Mouse (Mus musculus): Measurements from ENCODE around the gene Ust. TPM values are rescaled to one million over a fixed set of nuclear protein-coding genes. Genes with fewer than 3 reads are reported as not detected.
A peak's percentile ranks its signal among the peaks of the same experiment; 100 is the strongest.

Ust gene
- total and polyA plus RNA-seq, 3 experiments: 0.11 TPM; not detected in 2

GRCm38 (mm10) chr10:8339645-8340428, 178.8 kb downstream of the Ust start:
- Histone ChIP-seq H3K27me3 (ENCODE audit: insufficient read depth, low read length) (no peaks in the 10 kb centered on the region), H3K9me3 (replicated peaks) (no peaks in the 10 kb centered on the region), H3K36me3 (replicated peaks) (no peaks in the 10 kb centered on the region), H3K4me1 (ENCODE audit: insufficient read depth, low read depth, low read length) (no peaks in the 10 kb centered on the region), H3K4me3 (ENCODE audit: low read depth, low read length) (no peak overlapping the region)
- DNase-seq (ENCODE audit: low spot score) (no peak), ATAC-seq (ENCODE audit: extremely low read depth, insufficient number of reproducible peaks, low FRiP score, poor library complexity, severe bottlenecking) (no peak)
- TF ChIP-seq POLR2AphosphoS5 (IDR thresholded peaks at IDR 0.05; ENCODE audit: insufficient replicate concordance, low read depth, low read length) (no peak), CTCF (IDR thresholded peaks at IDR 0.05; ENCODE audit: low read depth, low read length) (no peak), GATA1 (IDR thresholded peaks at IDR 0.05; ENCODE audit: borderline replicate concordance, low read length) (no peak), GATA2 (IDR thresholded peaks at IDR 0.05; ENCODE audit: borderline replicate concordance, low read depth, low read length) (no peak), TAL1 (conservative IDR thresholded peaks at IDR 0.05; ENCODE audit: low read depth, low read length) (no peak)

- no peak for DNase-seq (ENCODE audit: low spot score)
- H3K4me1 ChIP-seq (ENCODE audit: insufficient read depth, low read depth, low read length): no peaks in the 10 kb centered on the region
- H3K36me3 ChIP-seq (replicated peaks): no peaks in the 10 kb centered on the region
- no peak overlapping the region for H3K4me3 ChIP-seq (ENCODE audit: low read depth, low read length)
- ATAC-seq (ENCODE audit: extremely low read depth, insufficient number of reproducible peaks, low FRiP score, poor library complexity, severe bottlenecking): no peak
- no peaks in the 10 kb centered on the region for H3K27me3 ChIP-seq (ENCODE audit: insufficient read depth, low read length)
- TF ChIP-seq TAL1 (conservative IDR thresholded peaks at IDR 0.05; ENCODE audit: low read depth, low read length) (no peak), GATA1 (IDR thresholded peaks at IDR 0.05; ENCODE audit: borderline replicate concordance, low read length) (no peak), CTCF (IDR thresholded peaks at IDR 0.05; ENCODE audit: low read depth, low read length) (no peak), POLR2AphosphoS5 (IDR thresholded peaks at IDR 0.05; ENCODE audit: insufficient replicate concordance, low read depth, low read length) (no peak), GATA2 (IDR thresholded peaks at IDR 0.05; ENCODE audit: borderline replicate concordance, low read depth, low read length) (no peak)
- H3K9me3 ChIP-seq (replicated peaks): no peaks in the 10 kb centered on the region
These were observed 182.0 kb downstream of the Ust start for GRCm38 (mm10) chr10:8336601-8337000.

- ATAC-seq (ENCODE audit: extremely low read depth, insufficient number of reproducible peaks, low FRiP score, poor library complexity, severe bottlenecking) (no peak), DNase-seq (ENCODE audit: low spot score) (no peak)
- Histone ChIP-seq H3K9me3 (replicated peaks) (no peaks in the 10 kb centered on the region; the same call in 1 of the 2 replicates), H3K27me3 (ENCODE audit: insufficient read depth, low read length) (no peaks in the 10 kb centered on the region), H3K4me3 (ENCODE audit: low read depth, low read length) (no peak overlapping the region), H3K4me1 (ENCODE audit: insufficient read depth, low read depth, low read length) (no peaks in the 10 kb centered on the region), H3K36me3 (replicated peaks) (no peaks in the 10 kb centered on the region)
- TF ChIP-seq GATA2 (IDR thresholded peaks at IDR 0.05; ENCODE audit: borderline replicate concordance, low read depth, low read length): no peak
- TF ChIP-seq GATA1 (IDR thresholded peaks at IDR 0.05; ENCODE audit: borderline replicate concordance, low read length): no peak
These were observed 187.7 kb downstream of the Ust start for GRCm38 (mm10) chr10:8330958-8331357.

- Histone ChIP-seq H3K9me3 (replicated peaks) (no peaks in the 10 kb centered on the region; the same call in 1 of the 2 replicates), H3K4me1 (ENCODE audit: insufficient read depth, low read depth, low read length) (no peaks in the 10 kb centered on the region), H3K36me3 (replicated peaks) (no peaks in the 10 kb centered on the region), H3K27me3 (ENCODE audit: insufficient read depth, low read length) (no peaks in the 10 kb centered on the region), H3K4me3 (ENCODE audit: low read depth, low read length) (no peak overlapping the region)
- no peak for DNase-seq (ENCODE audit: low spot score)
- ATAC-seq (ENCODE audit: extremely low read depth, insufficient number of reproducible peaks, low FRiP score, poor library complexity, severe bottlenecking): no peak
- TF ChIP-seq CTCF (IDR thresholded peaks at IDR 0.05; ENCODE audit: low read depth, low read length) (no peak), POLR2AphosphoS5 (IDR thresholded peaks at IDR 0.05; ENCODE audit: insufficient replicate concordance, low read depth, low read length) (no peak)
These were observed 188.6 kb downstream of the Ust start for GRCm38 (mm10) chr10:8330006-8330405.

GRCm38 (mm10) chr10:8323304-8323765, 195.3 kb downstream of the Ust start:
- H3K4me3 ChIP-seq (ENCODE audit: low read depth, low read length): no peak overlapping the region
- TF ChIP-seq POLR2AphosphoS5 (IDR thresholded peaks at IDR 0.05; ENCODE audit: insufficient replicate concordance, low read depth, low read length) (no peak), CTCF (IDR thresholded peaks at IDR 0.05; ENCODE audit: low read depth, low read length) (peak; percentile 61)
- no peaks in the 10 kb centered on the region for H3K36me3 ChIP-seq (replicated peaks)
- DNase-seq (ENCODE audit: low spot score): peak; percentile 5
- no peaks in the 10 kb centered on the region for H3K4me1 ChIP-seq (ENCODE audit: insufficient read depth, low read depth, low read length)
- ATAC-seq (ENCODE audit: extremely low read depth, insufficient number of reproducible peaks, low FRiP score, poor library complexity, severe bottlenecking): peak; percentile 45; the same call in 1 of the 2 replicates
- no peaks in the 10 kb centered on the region for H3K27me3 ChIP-seq (ENCODE audit: insufficient read depth, low read length)
- H3K9me3 ChIP-seq (replicated peaks): no peaks in the 10 kb centered on the region; the same call in 1 of the 2 replicates

GRCm38 (mm10) chr10:8320771-8321170, 197.9 kb downstream of the Ust start:
- no peak for DNase-seq (ENCODE audit: low spot score)

More at GRCm38 (mm10) chr10:8320771-8321170, 197.9 kb downstream of the Ust start:
- H3K4me3 ChIP-seq (ENCODE audit: low read depth, low read length): no peak overlapping the region
- H3K36me3 ChIP-seq (replicated peaks): no peaks in the 10 kb centered on the region
- TF ChIP-seq GATA1 (IDR thresholded peaks at IDR 0.05; ENCODE audit: borderline replicate concordance, low read length) (no peak), GATA2 (IDR thresholded peaks at IDR 0.05; ENCODE audit: borderline replicate concordance, low read depth, low read length) (no peak), POLR2AphosphoS5 (IDR thresholded peaks at IDR 0.05; ENCODE audit: insufficient replicate concordance, low read depth, low read length) (no peak), TAL1 (conservative IDR thresholded peaks at IDR 0.05; ENCODE audit: low read depth, low read length) (no peak), CTCF (IDR thresholded peaks at IDR 0.05; ENCODE audit: low read depth, low read length) (no peak)
- no peak for ATAC-seq (ENCODE audit: extremely low read depth, insufficient number of reproducible peaks, low FRiP score, poor library complexity, severe bottlenecking)
- H3K4me1 ChIP-seq (ENCODE audit: insufficient read depth, low read depth, low read length): no peaks in the 10 kb centered on the region
- H3K9me3 ChIP-seq (replicated peaks): no peaks in the 10 kb centered on the region
- no peaks in the 10 kb centered on the region for H3K27me3 ChIP-seq (ENCODE audit: insufficient read depth, low read length)

Data from G1E (cell line).